Mouse (Mus musculus): ENCODE results near the gene Tgm4. TPM values are rescaled to one million over a fixed set of nuclear protein-coding genes. Genes with fewer than 3 reads are reported as not detected.

The Tgm4 gene
- total RNA-seq, 2 experiments from 2014 or later: not detected

DNA sequence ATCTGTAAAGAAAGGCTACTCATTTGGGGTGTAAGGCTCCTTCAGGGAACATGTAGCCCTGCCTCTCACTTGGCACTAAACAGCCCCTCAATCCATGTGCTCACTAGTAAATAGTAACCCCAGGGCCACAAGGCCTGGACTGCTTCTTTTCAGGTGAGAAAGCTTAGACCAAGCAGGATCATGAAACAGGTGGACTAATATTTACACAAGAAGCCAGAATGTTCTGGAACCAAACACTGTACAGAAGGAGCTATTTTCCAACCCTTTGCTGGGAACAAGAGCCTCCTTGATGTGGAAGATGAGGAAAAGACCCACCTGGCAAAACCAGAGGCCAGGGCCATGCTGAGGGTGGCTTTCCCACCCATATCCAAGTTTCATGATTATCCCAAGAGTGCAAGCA lies 68.9 kb downstream of the Tgm4 start:
- intact Hi-C loops (cut with DNase I): no loop called here
- DNase-seq: no peak

DNA sequence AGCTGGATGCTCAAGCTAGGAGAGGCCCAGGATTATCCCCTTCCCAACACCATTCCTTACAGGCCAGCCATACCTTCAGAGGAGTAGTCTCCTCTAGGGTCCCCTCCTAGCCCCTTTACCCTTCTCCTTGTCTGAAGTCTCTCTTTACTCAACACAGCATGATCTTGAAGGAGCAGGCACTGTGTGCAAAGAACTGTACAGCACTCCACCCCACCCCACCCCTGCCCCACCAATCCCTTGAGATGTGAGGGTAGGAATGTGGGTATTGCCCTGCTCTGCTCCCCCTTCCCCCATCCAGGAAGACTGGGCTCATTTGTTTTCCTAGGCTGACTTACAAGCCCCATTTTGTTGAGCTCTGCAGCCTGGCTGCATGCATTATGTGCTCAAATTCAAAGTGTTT lies 69.8 kb downstream of the Tgm4 start:
- intact Hi-C loops (cut with DNase I): no loop called here
- no peak for DNase-seq

DNA sequence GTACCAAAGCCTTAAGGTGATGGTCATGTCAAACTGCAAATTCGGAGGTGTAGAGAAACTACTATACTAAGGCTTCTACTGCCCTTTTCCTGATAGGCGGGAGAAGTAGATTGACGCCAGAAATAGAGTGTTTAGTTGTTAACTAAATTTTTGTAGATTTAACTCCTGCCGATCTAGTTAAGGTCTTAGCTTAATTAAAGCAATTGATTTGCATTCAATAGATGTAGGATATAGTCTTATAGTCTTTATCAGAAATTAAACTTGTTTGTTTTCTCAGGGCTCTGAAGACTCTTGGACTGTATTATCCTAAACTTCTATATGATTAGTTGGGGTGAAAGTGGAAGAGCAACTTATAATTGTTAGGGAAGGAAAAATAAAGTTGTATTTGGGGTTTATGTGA lies 72.7 kb downstream of the Tgm4 start:
- no peak for DNase-seq
- intact Hi-C loops (cut with DNase I): no loop called here

GRCm38 (mm10) chr9:123109188-123109587 lies 74.7 kb downstream of the Tgm4 start:
- DNase-seq: no peak
- intact Hi-C loops (cut with DNase I): no loop called here

DNA sequence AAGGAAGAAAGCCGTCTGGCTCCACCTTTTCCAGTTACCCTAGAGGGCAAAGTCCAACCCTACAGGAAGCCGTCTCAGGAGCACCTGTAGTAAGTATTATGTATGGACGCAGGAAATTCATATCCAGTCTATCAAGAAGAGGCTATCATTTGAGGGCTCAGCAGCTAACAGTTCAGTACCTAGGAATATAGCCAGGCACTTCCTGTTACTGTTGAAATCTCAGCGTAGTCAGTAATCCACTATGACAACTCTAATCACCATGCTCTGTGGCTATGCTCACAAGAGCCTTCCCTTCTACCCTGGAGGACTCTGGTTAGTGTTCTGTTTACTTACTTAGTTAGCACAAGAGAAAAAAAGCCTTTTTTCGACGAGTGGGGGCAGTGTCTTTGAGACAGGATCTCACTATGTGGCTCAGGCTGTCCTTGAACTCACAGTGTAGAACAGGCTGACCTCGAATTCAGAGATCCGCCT lies 77.3 kb downstream of the Tgm4 start:
- DNase-seq: no peak
- intact Hi-C loops (cut with DNase I): no loop called here

GRCm38 (mm10) chr9:123112805-123113521 lies 78.4 kb downstream of the Tgm4 start, which contains the start of the genes Zdhhc3 and Exosc7:
Gene Zdhhc3 (minus strand): TSS chr9:123113205.
Gene Exosc7 (plus strand): TSS chr9:123113215.
- DNase-seq: peak; percentile 73 to 81
- intact Hi-C loops (cut with DNase I): no loop called here

- DNase-seq: no peak
- intact Hi-C loops (cut with DNase I): no loop called here
These were observed 79.4 kb downstream of the Tgm4 start for GRCm38 (mm10) chr9:123113931-123114330.

GRCm38 (mm10) chr9:123115566-123115965 lies 81.0 kb downstream of the Tgm4 start:
- no peak for DNase-seq
- intact Hi-C loops (cut with DNase I): no loop called here

Other genes with a start within 250 kb of the Tgm4 start
- gene Tcaim, start 229.2 kb upstream of the Tgm4 start, total RNA-seq (2021): 10 to 100 TPM; 22.4 to 26.4 TPM
- gene Gm35549, start 190.7 kb upstream of the Tgm4 start, total RNA-seq (2021): not detected
- gene Zfp445, start 168.7 kb upstream of the Tgm4 start, total RNA-seq (2021): 10 to 100 TPM; 27.6 to 35.0 TPM
- gene Zkscan7, start 149.0 kb upstream of the Tgm4 start, total RNA-seq (2021): 1 to 10 TPM; 3.3 to 3.4 TPM
- 1 to 10 TPM in 1 of 2 experiments, under 1 TPM in 1; 0.84 to 1.0 TPM for gene Zfp105, start 111.7 kb upstream of the Tgm4 start, total RNA-seq (2021)
- 1 to 10 TPM; 7.6 to 8.5 TPM for gene 1110059G10Rik, start 83.7 kb upstream of the Tgm4 start, total RNA-seq (2021)
- under 1 TPM; 0.36 to 0.52 TPM for gene Kif15, start 83.7 kb upstream of the Tgm4 start, total RNA-seq (2021)
- gene Tmem42, start 13.4 kb upstream of the Tgm4 start, total RNA-seq (2021): 10 to 100 TPM in 1 of 2 experiments, 1 to 10 TPM in 1; 9.2 to 10.6 TPM
- 10 to 100 TPM; 47.5 to 56.3 TPM for gene Zdhhc3, start 78.5 kb downstream of the Tgm4 start, total RNA-seq (2021)
- 10 to 100 TPM; 16.6 to 19.7 TPM for gene Exosc7, start 78.5 kb downstream of the Tgm4 start, total RNA-seq (2021)
- gene Clec3b, start 116.2 kb downstream of the Tgm4 start, total RNA-seq (2021): 10 to 100 TPM; 36.8 to 42.0 TPM
- gene Cdcp1, start 181.3 kb downstream of the Tgm4 start, total RNA-seq (2021): under 1 TPM in 1 of 2 experiments, not detected in 1; 0.10 TPM
- gene Tmem158, start 226.0 kb downstream of the Tgm4 start, total RNA-seq (2021): under 1 TPM; 0.76 to 0.89 TPM

All from gastrocnemius, postnatal 36 days (tissue).